In the genomic region with DNA sequence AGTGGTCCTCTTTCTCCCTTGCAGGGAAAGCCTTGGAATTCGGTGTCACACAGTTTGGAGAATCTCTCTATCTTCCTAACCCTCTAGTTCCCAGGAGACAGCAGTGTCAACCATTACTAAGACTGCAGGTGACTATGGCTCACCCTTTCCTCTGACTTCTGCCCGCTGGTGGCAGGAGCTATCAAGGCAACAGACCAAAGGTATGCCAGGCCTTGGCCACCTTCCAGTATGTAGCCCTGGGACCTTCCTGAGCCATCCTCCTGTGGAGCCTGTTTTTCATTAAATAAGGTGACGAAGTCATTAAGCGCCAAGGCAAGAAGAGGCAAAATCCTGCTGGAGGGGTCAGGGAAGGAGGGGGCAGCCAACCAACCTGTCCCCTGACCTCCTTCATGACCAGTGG, we compare ENCODE assay signal across 16 mouse cellular contexts. TPM values are rescaled to one million over a fixed set of nuclear protein-coding genes. Genes with fewer than 3 reads are reported as not detected.
A peak's percentile ranks its signal among the peaks of the same experiment; 100 is the strongest.
DNase-seq lines count a peak whose midpoint lies in the region; ATAC-seq and TF ChIP-seq lines count a peak whose summit lies in the region.
"Had no signal": no experiment of that assay in that cellular context is flagged by ENCODE, and none has a peak within 500 bp of the region (broad histone marks: within the 10 kb centered on the region; RNA-seq: fewer than 3 reads in every experiment).

No protein-coding gene starts in this region.

- H3K9ac ChIP-seq in hindbrain, postnatal 0 days (replicated peaks; ENCODE audit: low read length) = no peak overlapping the region
- H3K9ac ChIP-seq in embryonic facial prominence, embryonic 12.5 days = no peak overlapping the region
- H3K9ac ChIP-seq in kidney, embryonic 14.5 days (ENCODE audit: low read depth, low read length) = 0 out of 2 replicates have a peak overlapping the region, but pooled peaks have one; percentile 8
- H3K9ac ChIP-seq in limb, embryonic 13.5 days = no peak overlapping the region
- no peak overlapping the region for H3K9ac ChIP-seq in heart, embryonic 11.5 days (ENCODE audit: low read depth, low read length)
- no peak overlapping the region for H3K9ac ChIP-seq in liver, embryonic 11.5 days (ENCODE audit: low read depth, low read length)

- H3K4me3 ChIP-seq in hindbrain, embryonic 10.5 days = peak overlapping the region; percentile 95
- no peak overlapping the region for H3K4me3 ChIP-seq in hindbrain, postnatal 0 days (ENCODE audit: low read length)
- H3K4me3 ChIP-seq in embryonic facial prominence, embryonic 12.5 days = no peak overlapping the region
- no peak overlapping the region for H3K4me3 ChIP-seq in kidney, embryonic 14.5 days (ENCODE audit: low read length)
- no peak overlapping the region for H3K4me3 ChIP-seq in limb, embryonic 13.5 days
- no peak overlapping the region for H3K4me3 ChIP-seq in heart, embryonic 11.5 days (ENCODE audit: low read depth, low read length)
- H3K4me3 ChIP-seq in liver, embryonic 11.5 days (ENCODE audit: low read depth, low read length) = no peak overlapping the region

- no peak for TF ChIP-seq CTCF in hindbrain, postnatal 0 days (IDR thresholded peaks at IDR 0.05; ENCODE audit: low read depth)

- peak overlapping the region; percentile 97 for H3K27ac ChIP-seq in hindbrain, embryonic 10.5 days
- no peak overlapping the region for H3K27ac ChIP-seq in hindbrain, postnatal 0 days
- no peak overlapping the region for H3K27ac ChIP-seq in embryonic facial prominence, embryonic 12.5 days
- H3K27ac ChIP-seq in kidney, embryonic 14.5 days (ENCODE audit: low read depth, low read length) = no peak overlapping the region; the same call in 1 of the 2 replicates
- H3K27ac ChIP-seq in limb, embryonic 13.5 days = no peak overlapping the region
- H3K27ac ChIP-seq in heart, embryonic 11.5 days (ENCODE audit: low read depth, low read length) = no peak overlapping the region
- H3K27ac ChIP-seq in liver, embryonic 11.5 days (ENCODE audit: low read depth, low read length) = no peak overlapping the region

- no peak overlapping the region for H3K4me2 ChIP-seq in hindbrain, postnatal 0 days (ENCODE audit: low read depth, low read length)
- H3K4me2 ChIP-seq in embryonic facial prominence, embryonic 12.5 days (replicated peaks) = peak overlapping the region; percentile 90; the same call in 1 of the 2 replicates
- H3K4me2 ChIP-seq in kidney, embryonic 14.5 days (replicated peaks; ENCODE audit: low read depth, low read length) = no peak overlapping the region; the same call in 1 of the 2 replicates
- peak overlapping the region; percentile 86 for H3K4me2 ChIP-seq in limb, embryonic 13.5 days (replicated peaks)
- H3K4me2 ChIP-seq in heart, embryonic 11.5 days = no peak overlapping the region
- no peak overlapping the region for H3K4me2 ChIP-seq in liver, embryonic 11.5 days

- ATAC-seq in hindbrain, postnatal 0 days = no peak
- ATAC-seq in embryonic facial prominence, embryonic 12.5 days (ENCODE audit: insufficient number of reproducible peaks, insufficient read depth, low FRiP score, low TSS enrichment) = no peak
- no peak for ATAC-seq in kidney, embryonic 14.5 days (ENCODE audit: low FRiP score, low TSS enrichment)
- no peak for ATAC-seq in limb, embryonic 13.5 days (ENCODE audit: low FRiP score, low read depth)
- no peak for ATAC-seq in heart, embryonic 11.5 days (replicated peaks; ENCODE audit: insufficient number of reproducible peaks, low FRiP score, low TSS enrichment)
- ATAC-seq in liver, embryonic 11.5 days (replicated peaks; ENCODE audit: low FRiP score) = no peak
- ATAC-seq: lung, postnatal 0 days had no signal

- WGBS in hindbrain, embryonic 10.5 days = 61% methylated on average over 4 of the region's 4 CpGs
- WGBS in hindbrain, postnatal 0 days = 57% methylated on average over 4 of the region's 4 CpGs
- 45% methylated on average over 4 of the region's 4 CpGs for WGBS in embryonic facial prominence, embryonic 12.5 days
- WGBS in kidney, embryonic 14.5 days = 69% methylated on average over 4 of the region's 4 CpGs
- WGBS in limb, embryonic 13.5 days = 42% methylated on average over 4 of the region's 4 CpGs
- WGBS in heart, embryonic 11.5 days (ENCODE audit: insufficient replicate concordance) = 77% methylated on average over 4 of the region's 4 CpGs
- 78% methylated on average over 4 of the region's 4 CpGs for WGBS in liver, embryonic 11.5 days

- DNase-seq in hindbrain, embryonic 10.5 days (ENCODE audit: low spot score) = no peak
- DNase-seq in hindbrain, postnatal 0 days (ENCODE audit: low spot score) = no peak
- DNase-seq in retina, postnatal 1 day = no peak
- no peak for DNase-seq in liver, embryonic 11.5 days (ENCODE audit: low spot score)
- DNase-seq: heart, postnatal 36 days; layer of hippocampus, adult 9-11 months had no signal

- no peaks in the 10 kb centered on the region for H3K9me3 ChIP-seq in hindbrain, embryonic 10.5 days
- no peaks in the 10 kb centered on the region for H3K9me3 ChIP-seq in hindbrain, postnatal 0 days (ENCODE audit: low read length)
- no peaks in the 10 kb centered on the region for H3K9me3 ChIP-seq in embryonic facial prominence, embryonic 12.5 days
- no peaks in the 10 kb centered on the region for H3K9me3 ChIP-seq in kidney, embryonic 14.5 days (ENCODE audit: control insufficient read depth, low read length)
- no peaks in the 10 kb centered on the region for H3K9me3 ChIP-seq in limb, embryonic 13.5 days
- no peaks in the 10 kb centered on the region for H3K9me3 ChIP-seq in heart, embryonic 11.5 days (replicated peaks; ENCODE audit: control insufficient read depth, low read length)
- H3K9me3 ChIP-seq in liver, embryonic 11.5 days (ENCODE audit: control insufficient read depth, low read length) = no peaks in the 10 kb centered on the region

- H3K4me1 ChIP-seq in hindbrain, embryonic 10.5 days (replicated peaks) = peaks cover 90% of the 10 kb centered on the region
- H3K4me1 ChIP-seq in hindbrain, postnatal 0 days (ENCODE audit: insufficient read depth, low read length) = peaks cover 16% of the 10 kb centered on the region
- H3K4me1 ChIP-seq in embryonic facial prominence, embryonic 12.5 days = peaks cover 62% of the 10 kb centered on the region
- peaks cover 53% of the 10 kb centered on the region for H3K4me1 ChIP-seq in kidney, embryonic 14.5 days (ENCODE audit: control insufficient read depth, insufficient read depth, low read length)
- H3K4me1 ChIP-seq in limb, embryonic 13.5 days = peaks cover 54% of the 10 kb centered on the region
- peaks cover 36% of the 10 kb centered on the region for H3K4me1 ChIP-seq in heart, embryonic 11.5 days (ENCODE audit: control insufficient read depth, insufficient read depth, low read length)
- peaks cover 23% of the 10 kb centered on the region for H3K4me1 ChIP-seq in liver, embryonic 11.5 days (replicated peaks; ENCODE audit: control insufficient read depth, insufficient read depth, low read length)

- H3K36me3 ChIP-seq in hindbrain, embryonic 10.5 days = peaks cover 23% of the 10 kb centered on the region
- no peaks in the 10 kb centered on the region for H3K36me3 ChIP-seq in hindbrain, postnatal 0 days (ENCODE audit: insufficient read depth, low read length)
- H3K36me3 ChIP-seq in embryonic facial prominence, embryonic 12.5 days = no peaks in the 10 kb centered on the region
- H3K36me3 ChIP-seq in kidney, embryonic 14.5 days (ENCODE audit: control insufficient read depth, insufficient read depth, low read length) = no peaks in the 10 kb centered on the region
- H3K36me3 ChIP-seq in limb, embryonic 13.5 days = peaks cover 8% of the 10 kb centered on the region; the same call in 1 of the 2 replicates
- peaks cover 3% of the 10 kb centered on the region; the same call in 1 of the 2 replicates for H3K36me3 ChIP-seq in heart, embryonic 11.5 days (ENCODE audit: control insufficient read depth, insufficient read depth, low read length)
- H3K36me3 ChIP-seq in liver, embryonic 11.5 days (ENCODE audit: control insufficient read depth, insufficient read depth, low read length) = no peaks in the 10 kb centered on the region; the same call in 1 of the 2 replicates

- H3K27me3 ChIP-seq in hindbrain, embryonic 10.5 days (ENCODE audit: insufficient read depth, poor library complexity, severe bottlenecking) = no peaks in the 10 kb centered on the region
- no peaks in the 10 kb centered on the region for H3K27me3 ChIP-seq in hindbrain, postnatal 0 days (ENCODE audit: insufficient read depth, low read length)
- H3K27me3 ChIP-seq in embryonic facial prominence, embryonic 12.5 days = no peaks in the 10 kb centered on the region
- no peaks in the 10 kb centered on the region for H3K27me3 ChIP-seq in kidney, embryonic 14.5 days (ENCODE audit: control insufficient read depth, insufficient read depth, low read length)
- H3K27me3 ChIP-seq in limb, embryonic 13.5 days = no peaks in the 10 kb centered on the region
- H3K27me3 ChIP-seq in heart, embryonic 11.5 days (ENCODE audit: control insufficient read depth, insufficient read depth, low read length) = peaks cover 15% of the 10 kb centered on the region
- peaks cover 52% of the 10 kb centered on the region for H3K27me3 ChIP-seq in liver, embryonic 11.5 days (replicated peaks; ENCODE audit: control insufficient read depth, insufficient read depth, low read length)

RNA-seq across cellular contexts. Expression of gene Fignl2, which starts 3.2 kb away (rescaled TPM):
- 1.4 TPM in 2 replicates for polyA plus RNA-seq in hindbrain, embryonic 10.5 days (2016; fragmentation: Nextera tagmentation; extraction: Ambion mirVana)
- total RNA-seq in hindbrain, postnatal 0 days (2014; rRNA removed) = 2.3 and 4.0 TPM in 2 replicates
- 0.10 and 0.11 TPM in 2 replicates for polyA plus RNA-seq in hindbrain, postnatal 0 days (2015; fragmentation: Nextera tagmentation; extraction: Ambion mirVana)
- 0.36 and 0.38 TPM in 2 replicates for polyA plus RNA-seq in embryonic facial prominence, embryonic 12.5 days (2016; fragmentation: Nextera tagmentation; extraction: Ambion mirVana)
- 0.58 and 0.73 TPM in 2 replicates for polyA plus RNA-seq in kidney, embryonic 14.5 days (2014; fragmentation: Nextera tagmentation; extraction: Ambion mirVana)
- 0.20 and 0.26 TPM in 2 replicates for polyA plus RNA-seq in limb, embryonic 13.5 days (2015; fragmentation: Nextera tagmentation; extraction: Ambion mirVana)
- polyA plus RNA-seq in heart, embryonic 11.5 days (2014; fragmentation: Nextera tagmentation; extraction: Ambion mirVana) = 0.30 and 0.33 TPM in 2 replicates
- 0.27 and 0.40 TPM in 2 replicates for polyA plus RNA-seq in liver, embryonic 11.5 days (2014; fragmentation: Nextera tagmentation; extraction: Ambion mirVana)
- total RNA-seq: MEL had no signal

RNA-seq across cellular contexts. Expression of gene Gm47841, which starts 28.0 kb away (rescaled TPM):
- polyA plus RNA-seq in hindbrain, embryonic 10.5 days (2016; fragmentation: Nextera tagmentation; extraction: Ambion mirVana) = not detected in 2 replicates
- not detected in 2 replicates for total RNA-seq in hindbrain, postnatal 0 days (2014; rRNA removed)
- polyA plus RNA-seq in hindbrain, postnatal 0 days (2015; fragmentation: Nextera tagmentation; extraction: Ambion mirVana) = not detected in 2 replicates
- polyA plus RNA-seq in embryonic facial prominence, embryonic 12.5 days (2016; fragmentation: Nextera tagmentation; extraction: Ambion mirVana) = not detected in 2 replicates
- not detected in 2 replicates for polyA plus RNA-seq in kidney, embryonic 14.5 days (2014; fragmentation: Nextera tagmentation; extraction: Ambion mirVana)
- not detected in 2 replicates for polyA plus RNA-seq in limb, embryonic 13.5 days (2015; fragmentation: Nextera tagmentation; extraction: Ambion mirVana)
- not detected in 2 replicates for polyA plus RNA-seq in heart, embryonic 11.5 days (2014; fragmentation: Nextera tagmentation; extraction: Ambion mirVana)
- polyA plus RNA-seq in liver, embryonic 11.5 days (2014; fragmentation: Nextera tagmentation; extraction: Ambion mirVana) = not detected in 2 replicates
- total RNA-seq: heart, postnatal 36 days; MEL; monocyte, adult 5-6 weeks had no signal
- polyA plus RNA-seq: C2C12; lung, postnatal 0 days had no signal

RNA-seq across cellular contexts. Expression of gene Ankrd33, which starts 40.4 kb away (rescaled TPM):
- not detected in 2 replicates for polyA plus RNA-seq in hindbrain, embryonic 10.5 days (2016; fragmentation: Nextera tagmentation; extraction: Ambion mirVana)
- total RNA-seq in hindbrain, postnatal 0 days (2014; rRNA removed) = not detected in 2 replicates
- polyA plus RNA-seq in hindbrain, postnatal 0 days (2015; fragmentation: Nextera tagmentation; extraction: Ambion mirVana) = not detected in 2 replicates
- not detected in 2 replicates for polyA plus RNA-seq in embryonic facial prominence, embryonic 12.5 days (2016; fragmentation: Nextera tagmentation; extraction: Ambion mirVana)
- polyA plus RNA-seq in kidney, embryonic 14.5 days (2014; fragmentation: Nextera tagmentation; extraction: Ambion mirVana) = not detected in 2 replicates
- not detected in 2 replicates for polyA plus RNA-seq in limb, embryonic 13.5 days (2015; fragmentation: Nextera tagmentation; extraction: Ambion mirVana)
- not detected in 2 replicates for polyA plus RNA-seq in heart, embryonic 11.5 days (2014; fragmentation: Nextera tagmentation; extraction: Ambion mirVana)
- not detected in 2 replicates for polyA plus RNA-seq in liver, embryonic 11.5 days (2014; fragmentation: Nextera tagmentation; extraction: Ambion mirVana)
- total RNA-seq: heart, adult 8-10 months; heart, postnatal 36 days; MEL; monocyte, adult 5-6 weeks had no signal
- polyA plus RNA-seq: C2C12; limb, embryonic 14.5 days; lung, postnatal 0 days had no signal

RNA-seq across cellular contexts. Expression of gene Acvrl1, which starts 53.2 kb away (rescaled TPM):
- 8.7 and 10.8 TPM in 2 replicates for polyA plus RNA-seq in hindbrain, embryonic 10.5 days (2016; fragmentation: Nextera tagmentation; extraction: Ambion mirVana)
- 16.8 and 21.6 TPM in 2 replicates for total RNA-seq in hindbrain, postnatal 0 days (2014; rRNA removed)
- 7.0 and 7.3 TPM in 2 replicates for polyA plus RNA-seq in hindbrain, postnatal 0 days (2015; fragmentation: Nextera tagmentation; extraction: Ambion mirVana)
- polyA plus RNA-seq in embryonic facial prominence, embryonic 12.5 days (2016; fragmentation: Nextera tagmentation; extraction: Ambion mirVana) = 10.8 and 11.3 TPM in 2 replicates
- polyA plus RNA-seq in kidney, embryonic 14.5 days (2014; fragmentation: Nextera tagmentation; extraction: Ambion mirVana) = 6.3 and 8.8 TPM in 2 replicates
- 9.6 TPM in 2 replicates for polyA plus RNA-seq in limb, embryonic 13.5 days (2015; fragmentation: Nextera tagmentation; extraction: Ambion mirVana)
- 1.5 and 2.0 TPM in 2 replicates for polyA plus RNA-seq in heart, embryonic 11.5 days (2014; fragmentation: Nextera tagmentation; extraction: Ambion mirVana)
- 2.5 TPM in 2 replicates for polyA plus RNA-seq in liver, embryonic 11.5 days (2014; fragmentation: Nextera tagmentation; extraction: Ambion mirVana)

Comparison
In these comparisons a context has a peak if more than half of its experiments do, and no peak if none do; other contexts are left out.
1. H3K4me2 ChIP-seq: peak in embryonic facial prominence, embryonic 12.5 days (single experiment) and limb, embryonic 13.5 days (single experiment); none in hindbrain, postnatal 0 days (single experiment), kidney, embryonic 14.5 days (single experiment), heart, embryonic 11.5 days (single experiment) and liver, embryonic 11.5 days (single experiment).